Mouse (Mus musculus): Measurements from ENCODE around the gene Mtx1. TPM values are rescaled to one million over a fixed set of nuclear protein-coding genes. Genes with fewer than 3 reads are reported as not detected.

Gene Mtx1
- polyA plus RNA-seq, 1 experiment from 2014 or later = 205 TPM

GRCm38 (mm10) chr3:89237682-89238081 is 10.8 kb upstream of the Mtx1 start:
- Histone ChIP-seq H3K4me2 (replicated peaks) (no peak overlapping the region), H3K27me3 (no peaks in the 10 kb centered on the region), H3K4me1 (no peaks in the 10 kb centered on the region), H3K36me3 (peaks cover 77% of the 10 kb centered on the region), H3K4me3 (no peak overlapping the region), H3K27ac (no peak overlapping the region), H3K9me3 (no peaks in the 10 kb centered on the region), H3K9ac (no peak overlapping the region)
- no peak for ATAC-seq (ENCODE audit: low FRiP score, low read depth)
- 92% methylated on average over 21 of the region's 21 CpGs for WGBS

- Histone ChIP-seq H3K4me1 (no peaks in the 10 kb centered on the region), H3K9ac (no peak overlapping the region), H3K36me3 (peaks cover 68% of the 10 kb centered on the region), H3K4me3 (no peak overlapping the region), H3K27me3 (peaks cover 4% of the 10 kb centered on the region), H3K4me2 (replicated peaks) (no peak overlapping the region), H3K9me3 (no peaks in the 10 kb centered on the region), H3K27ac (no peak overlapping the region)
- WGBS = 88% methylated on average over 10 of the region's 10 CpGs
- ATAC-seq (ENCODE audit: low FRiP score, low read depth) = no peak
Observed at GRCm38 (mm10) chr3:89236516-89236915, 9.6 kb upstream of the Mtx1 start.

- Histone ChIP-seq H3K4me1 (peaks cover 8% of the 10 kb centered on the region; the same call in 1 of the 2 replicates), H3K9me3 (no peaks in the 10 kb centered on the region), H3K4me2 (replicated peaks) (no peak overlapping the region), H3K36me3 (peaks cover 46% of the 10 kb centered on the region), H3K9ac (no peak overlapping the region), H3K27ac (no peak overlapping the region), H3K4me3 (no peak overlapping the region), H3K27me3 (peaks cover 25% of the 10 kb centered on the region)
- ATAC-seq (ENCODE audit: low FRiP score, low read depth) = no peak
- 79% methylated on average over 14 of the region's 14 CpGs for WGBS
Observed at GRCm38 (mm10) chr3:89233562-89234110, 6.7 kb upstream of the Mtx1 start.

- ATAC-seq (ENCODE audit: low FRiP score, low read depth) = no peak
- Histone ChIP-seq H3K27ac (no peak overlapping the region), H3K4me2 (replicated peaks) (no peak overlapping the region), H3K9me3 (no peaks in the 10 kb centered on the region), H3K27me3 (peaks cover 25% of the 10 kb centered on the region), H3K9ac (no peak overlapping the region), H3K4me3 (no peak overlapping the region), H3K36me3 (peaks cover 37% of the 10 kb centered on the region), H3K4me1 (peaks cover 15% of the 10 kb centered on the region)
- WGBS = 54% methylated on average over 6 of the region's 6 CpGs
Observed at GRCm38 (mm10) chr3:89232614-89233013, 5.7 kb upstream of the Mtx1 start.

GRCm38 (mm10) chr3:89231772-89232275 is 4.9 kb upstream of the Mtx1 start:
- Histone ChIP-seq H3K36me3 (peaks cover 31% of the 10 kb centered on the region), H3K9me3 (no peaks in the 10 kb centered on the region), H3K4me3 (no peak overlapping the region), H3K9ac (no peak overlapping the region), H3K4me2 (replicated peaks) (no peak overlapping the region), H3K27ac (no peak overlapping the region), H3K4me1 (peaks cover 22% of the 10 kb centered on the region), H3K27me3 (peaks cover 25% of the 10 kb centered on the region)
- WGBS = 74% methylated on average over 16 of the region's 16 CpGs
- no peak for ATAC-seq (ENCODE audit: low FRiP score, low read depth)

GRCm38 (mm10) chr3:89231345-89231744 is 4.5 kb upstream of the Mtx1 start:
- no peaks in the 10 kb centered on the region for H3K9me3 ChIP-seq
- no peak for ATAC-seq (ENCODE audit: low FRiP score, low read depth)
- H3K4me2 ChIP-seq (replicated peaks) = no peak overlapping the region
- WGBS = 58% methylated on average over 7 of the region's 7 CpGs
- H3K27ac ChIP-seq = no peak overlapping the region
- no peak overlapping the region for H3K9ac ChIP-seq
- peaks cover 26% of the 10 kb centered on the region for H3K4me1 ChIP-seq
- H3K36me3 ChIP-seq = peaks cover 26% of the 10 kb centered on the region
- H3K27me3 ChIP-seq = peaks cover 25% of the 10 kb centered on the region
- H3K4me3 ChIP-seq = no peak overlapping the region

- Histone ChIP-seq H3K4me3 (no peak overlapping the region), H3K27me3 (peaks cover 25% of the 10 kb centered on the region), H3K4me1 (peaks cover 34% of the 10 kb centered on the region), H3K27ac (no peak overlapping the region), H3K9ac (no peak overlapping the region), H3K4me2 (replicated peaks) (no peak overlapping the region), H3K9me3 (no peaks in the 10 kb centered on the region), H3K36me3 (peaks cover 20% of the 10 kb centered on the region)
- 84% methylated on average over 2 of the region's 2 CpGs for WGBS
- ATAC-seq (ENCODE audit: low FRiP score, low read depth) = no peak
Observed at GRCm38 (mm10) chr3:89230561-89230960, 3.7 kb upstream of the Mtx1 start.

- Histone ChIP-seq H3K4me2 (replicated peaks) (peak overlapping the region; percentile 85), H3K27ac (no peak overlapping the region), H3K9ac (no peak overlapping the region), H3K36me3 (peaks cover 21% of the 10 kb centered on the region), H3K9me3 (no peaks in the 10 kb centered on the region), H3K4me3 (no peak overlapping the region), H3K27me3 (peaks cover 25% of the 10 kb centered on the region), H3K4me1 (peaks cover 41% of the 10 kb centered on the region)
- WGBS = 58% methylated on average over 4 of the region's 4 CpGs
- ATAC-seq (ENCODE audit: low FRiP score, low read depth) = no peak
Observed at GRCm38 (mm10) chr3:89229276-89229675, 2.4 kb upstream of the Mtx1 start.

GRCm38 (mm10) chr3:89228836-89229235 is 1.9 kb upstream of the Mtx1 start, which contains the start of gene Muc1:
Gene Muc1, plus strand, starts transcription at chr3:89229057.
- ATAC-seq (ENCODE audit: low FRiP score, low read depth) = no peak
- WGBS = 31% methylated on average over 10 of the region's 10 CpGs
- Histone ChIP-seq H3K27me3 (peaks cover 25% of the 10 kb centered on the region), H3K4me3 (peak within 1 kb of the TSS; percentile 46), H3K4me1 (peaks cover 41% of the 10 kb centered on the region), H3K9me3 (no peaks in the 10 kb centered on the region), H3K4me2 (replicated peaks) (peak within 1 kb of the TSS; percentile 85), H3K27ac (peak within 1 kb of the TSS; percentile 88; the same call in 1 of the 2 replicates), H3K9ac (peak within 1 kb of the TSS; percentile 64), H3K36me3 (peaks cover 20% of the 10 kb centered on the region)

GRCm38 (mm10) chr3:89228180-89228549 is 1.3 kb upstream of the Mtx1 start:
- peak; percentile 54; the same call in 1 of the 2 replicates for ATAC-seq (ENCODE audit: low FRiP score, low read depth)
- Histone ChIP-seq H3K4me1 (peaks cover 41% of the 10 kb centered on the region), H3K9ac (peak overlapping the region; percentile 64), H3K9me3 (no peaks in the 10 kb centered on the region), H3K4me2 (replicated peaks) (peak overlapping the region; percentile 85), H3K27ac (peak overlapping the region; percentile 88; the same call in 1 of the 2 replicates), H3K27me3 (peaks cover 25% of the 10 kb centered on the region), H3K4me3 (peak overlapping the region; percentile 46), H3K36me3 (peaks cover 25% of the 10 kb centered on the region)
- WGBS = 0% methylated on average over 20 of the region's 20 CpGs

GRCm38 (mm10) chr3:89227307-89228179 is 655 bp upstream of the Mtx1 start:
- Histone ChIP-seq H3K4me1 (peaks cover 41% of the 10 kb centered on the region), H3K9me3 (no peaks in the 10 kb centered on the region), H3K9ac (peak overlapping the region; percentile 64), H3K4me2 (replicated peaks) (peak overlapping the region; percentile 85), H3K4me3 (peak overlapping the region; percentile 46), H3K27me3 (peaks cover 25% of the 10 kb centered on the region), H3K27ac (peak overlapping the region; percentile 88), H3K36me3 (peaks cover 31% of the 10 kb centered on the region)
- 3% methylated on average over 41 of the region's 41 CpGs for WGBS
- peak; percentile 93 for ATAC-seq (ENCODE audit: low FRiP score, low read depth)

GRCm38 (mm10) chr3:89226361-89226760 is 527 bp downstream of the Mtx1 start:
- H3K27ac ChIP-seq = no peak overlapping the region
- WGBS = 26% methylated on average over 11 of the region's 11 CpGs
- peaks cover 37% of the 10 kb centered on the region for H3K36me3 ChIP-seq
- H3K9me3 ChIP-seq = no peaks in the 10 kb centered on the region
- H3K4me1 ChIP-seq = peaks cover 41% of the 10 kb centered on the region
- peak overlapping the region; percentile 64 for H3K9ac ChIP-seq
- peak overlapping the region; percentile 85 for H3K4me2 ChIP-seq (replicated peaks)
- H3K27me3 ChIP-seq = peaks cover 20% of the 10 kb centered on the region
- H3K4me3 ChIP-seq = peak overlapping the region; percentile 46
- ATAC-seq (ENCODE audit: low FRiP score, low read depth) = no peak

All from limb, embryonic 13.5 days (tissue).